In the genomic region with DNA sequence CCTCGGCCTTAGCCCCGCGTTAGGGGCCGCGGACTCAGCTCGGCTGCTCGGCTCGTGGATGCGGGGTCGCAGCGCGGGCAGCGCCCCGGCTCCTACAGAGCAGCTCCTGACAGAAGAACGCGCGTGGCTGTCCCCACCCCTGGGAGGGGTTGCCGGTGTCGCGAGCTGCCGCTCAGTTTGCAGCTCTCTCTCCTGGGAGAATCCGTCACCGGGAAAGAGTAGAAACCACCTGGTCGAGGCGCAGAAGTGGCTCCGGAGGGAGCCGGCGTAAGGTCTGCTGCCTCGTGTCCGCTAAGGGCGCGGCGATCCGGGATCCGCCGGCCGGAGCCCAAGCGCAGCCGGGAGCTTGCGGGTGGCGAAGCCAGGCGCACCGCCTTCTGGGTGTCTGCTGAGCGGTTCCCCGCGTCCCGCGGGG, we compare ENCODE assay signal across 8 mouse cellular contexts. TPM values are rescaled to one million over a fixed set of nuclear protein-coding genes. Genes with fewer than 3 reads are reported as not detected.
DNase-seq lines count a peak whose midpoint lies in the region; ATAC-seq and TF ChIP-seq lines count a peak whose summit lies in the region.

No protein-coding gene starts in this region.

- H3K27ac ChIP-seq in heart, embryonic 13.5 days (replicated peaks) = peak overlapping the region; percentile 90
- H3K27ac ChIP-seq in MEL (ENCODE audit: control insufficient read depth, low read depth, low read length) = peak overlapping the region; percentile 45
- peak overlapping the region; percentile 96 for H3K27ac ChIP-seq in forebrain, embryonic 12.5 days
- H3K27ac ChIP-seq in limb, embryonic 15.5 days = peak overlapping the region; percentile 91; the same call in 1 of the 2 replicates
- H3K27ac ChIP-seq in neural tube, embryonic 15.5 days (replicated peaks) = peak overlapping the region; percentile 93

- H3K9me3 ChIP-seq in heart, embryonic 13.5 days = no peaks in the 10 kb centered on the region
- H3K9me3 ChIP-seq in MEL (replicated peaks; ENCODE audit: insufficient read depth, low read length) = no peaks in the 10 kb centered on the region
- no peaks in the 10 kb centered on the region for H3K9me3 ChIP-seq in forebrain, embryonic 12.5 days
- H3K9me3 ChIP-seq in limb, embryonic 15.5 days = no peaks in the 10 kb centered on the region
- H3K9me3 ChIP-seq in neural tube, embryonic 15.5 days (replicated peaks) = no peaks in the 10 kb centered on the region

- peak overlapping the region; percentile 74 for H3K4me3 ChIP-seq in heart, embryonic 13.5 days
- peak overlapping the region; percentile 84 to 92 for H3K4me3 ChIP-seq in MEL (ENCODE audit: control insufficient read depth in 1 of 2, insufficient read depth in 1 of 2, low read depth in 2 of 2, low read length in 2 of 2)
- peak overlapping the region; percentile 73 for H3K4me3 ChIP-seq in forebrain, embryonic 12.5 days (replicated peaks)
- H3K4me3 ChIP-seq in limb, embryonic 15.5 days = peak overlapping the region; percentile 65
- peak overlapping the region; percentile 70 for H3K4me3 ChIP-seq in neural tube, embryonic 15.5 days (replicated peaks)

- H3K9ac ChIP-seq in heart, embryonic 13.5 days = peak overlapping the region; percentile 89
- H3K9ac ChIP-seq in MEL (ENCODE audit: control insufficient read depth, low read depth, low read length, poor library complexity, severe bottlenecking) = peak overlapping the region; percentile 81
- peak overlapping the region; percentile 77 for H3K9ac ChIP-seq in forebrain, embryonic 12.5 days
- H3K9ac ChIP-seq in limb, embryonic 15.5 days = peak overlapping the region; percentile 63
- H3K9ac ChIP-seq in neural tube, embryonic 15.5 days (replicated peaks) = peak overlapping the region; percentile 69

- H3K4me1 ChIP-seq in heart, embryonic 13.5 days = peaks cover 22% of the 10 kb centered on the region
- H3K4me1 ChIP-seq in MEL (ENCODE audit: control insufficient read depth in 1 of 2, insufficient read depth in 2 of 2, low read length in 2 of 2) = peaks cover 0 to 3% of the 10 kb centered on the region in 2 experiments; a peak in 3 of 4 replicates
- peaks cover 16% of the 10 kb centered on the region for H3K4me1 ChIP-seq in forebrain, embryonic 12.5 days
- H3K4me1 ChIP-seq in limb, embryonic 15.5 days = peaks cover 18% of the 10 kb centered on the region
- H3K4me1 ChIP-seq in neural tube, embryonic 15.5 days = peaks cover 38% of the 10 kb centered on the region

- ATAC-seq in heart, embryonic 13.5 days (ENCODE audit: extremely low read depth, insufficient number of reproducible peaks, low FRiP score, low TSS enrichment) = peak; percentile 34; the same call in 1 of the 2 replicates
- peak; percentile 59 for ATAC-seq in forebrain, embryonic 12.5 days (ENCODE audit: low FRiP score)
- peak; percentile 15; the same call in 1 of the 2 replicates for ATAC-seq in limb, embryonic 15.5 days (ENCODE audit: insufficient number of reproducible peaks, low FRiP score, low TSS enrichment, low read depth)
- ATAC-seq in neural tube, embryonic 15.5 days (ENCODE audit: low FRiP score) = peak; percentile 56

- 0% methylated on average over 48 of the region's 48 CpGs for WGBS in heart, embryonic 13.5 days
- WGBS in forebrain, embryonic 12.5 days = under 1% methylated on average over 46 of the region's 48 CpGs
- 0% methylated on average over 46 of the region's 48 CpGs for WGBS in limb, embryonic 15.5 days
- WGBS in neural tube, embryonic 15.5 days = under 1% methylated on average over 48 of the region's 48 CpGs

- no peak for TF ChIP-seq EP300 in MEL (IDR thresholded peaks at IDR 0.05; ENCODE audit: low read depth in 1 of 2, low read length in 2 of 2)

- no peaks in the 10 kb centered on the region for H3K36me3 ChIP-seq in heart, embryonic 13.5 days
- H3K36me3 ChIP-seq in MEL (ENCODE audit: control insufficient read depth in 1 of 2, insufficient read depth in 2 of 2, low read length in 2 of 2) = peaks cover 0 to 10% of the 10 kb centered on the region in 2 experiments; a peak in 1 of 4 replicates
- no peaks in the 10 kb centered on the region for H3K36me3 ChIP-seq in forebrain, embryonic 12.5 days (replicated peaks)
- no peaks in the 10 kb centered on the region for H3K36me3 ChIP-seq in limb, embryonic 15.5 days
- H3K36me3 ChIP-seq in neural tube, embryonic 15.5 days = no peaks in the 10 kb centered on the region

- peak overlapping the region; percentile 100 for H3K4me2 ChIP-seq in heart, embryonic 13.5 days
- H3K4me2 ChIP-seq in forebrain, embryonic 12.5 days = peak overlapping the region; percentile 85
- peak overlapping the region; percentile 95 for H3K4me2 ChIP-seq in limb, embryonic 15.5 days
- peak overlapping the region; percentile 77 for H3K4me2 ChIP-seq in neural tube, embryonic 15.5 days

- H3K27me3 ChIP-seq in heart, embryonic 13.5 days (replicated peaks) = peaks cover 46% of the 10 kb centered on the region
- H3K27me3 ChIP-seq in MEL (ENCODE audit: control insufficient read depth in 1 of 2, insufficient read depth in 2 of 2, low read length in 2 of 2) = no peaks in the 10 kb centered on the region
- peaks cover 43% of the 10 kb centered on the region for H3K27me3 ChIP-seq in forebrain, embryonic 12.5 days
- peaks cover 17% of the 10 kb centered on the region; the same call in 1 of the 2 replicates for H3K27me3 ChIP-seq in limb, embryonic 15.5 days
- no peaks in the 10 kb centered on the region for H3K27me3 ChIP-seq in neural tube, embryonic 15.5 days (replicated peaks)

- DNase-seq in heart, adult 18-20 months = no peak
- peak; percentile 77 for DNase-seq in MEL (ENCODE audit: low read depth, low spot score)
- DNase-seq in spleen, postnatal 36 days (ENCODE audit: low spot score in 2 of 2) = no peak
- DNase-seq in c-Kit-positive CD71-positive TER-119-positive erythroid progenitor cells, embryonic 14.5 days (ENCODE audit: low spot score) = no peak

- TF ChIP-seq RAD21 in MEL (IDR thresholded peaks at IDR 0.05; ENCODE audit: low read depth, low read length) = no peak

- no peak for TF ChIP-seq CTCF in MEL (IDR thresholded peaks at IDR 0.05 in 2 of 3, conservative IDR thresholded peaks at IDR 0.05 in 1 of 3; ENCODE audit: control insufficient read depth in 1 of 3, insufficient read depth in 1 of 3, low read depth in 2 of 3, low read length in 3 of 3, poor library complexity in 1 of 3, severe bottlenecking in 1 of 3)

- TF ChIP-seq POLR2A in MEL (IDR thresholded peaks at IDR 0.05; ENCODE audit: control insufficient read depth in 1 of 2, insufficient read depth in 1 of 2, low read depth in 1 of 2, low read length in 2 of 2, poor library complexity in 1 of 2) = no peak

- H3K79me2 ChIP-seq in MEL (ENCODE audit: control insufficient read depth, insufficient read depth, low read length, poor library complexity) = peaks cover 29% of the 10 kb centered on the region

TF ChIP-seq in MEL, 35 proteins besides CTCF, POLR2A, EP300 and RAD21:
- TF ChIP-seq KAT2A (conservative IDR thresholded peaks at IDR 0.05; ENCODE audit: low read depth, low read length) = no peak
- peak; percentile 41; the same call in 1 of the 2 replicates for TF ChIP-seq MXI1 (IDR thresholded peaks at IDR 0.05; ENCODE audit: low read depth, low read length)

RNA-seq across cellular contexts. Expression of gene Zdhhc14, which starts 0.4 kb away (rescaled TPM):
- 1.2 and 1.3 TPM in 2 replicates for polyA plus RNA-seq in heart, embryonic 13.5 days (2015; fragmentation: Nextera tagmentation; extraction: Ambion mirVana)
- 1 to 10 TPM; 4.5 to 5.7 TPM for total RNA-seq in heart, adult 18-20 months (2021)
- total RNA-seq in MEL (2012; rRNA removed) = 3.0 and 3.4 TPM in 2 replicates
- 1 to 10 TPM in 1 of 2 experiments, not detected in 1; 4.9 TPM for polyA plus RNA-seq in MEL (2012; ENCODE audit: insufficient read depth in 1 of 2, insufficient read length in 2 of 2, low read depth in 1 of 2, low replicate concordance in 2 of 2, missing spikeins in 1 of 2)
- 3.2 and 3.4 TPM in 2 replicates for polyA plus RNA-seq in forebrain, embryonic 12.5 days (2016; fragmentation: Nextera tagmentation; extraction: Ambion mirVana)
- polyA plus RNA-seq in limb, embryonic 15.5 days (2015; fragmentation: Nextera tagmentation; extraction: Ambion mirVana) = 4.4 and 5.1 TPM in 2 replicates
- polyA plus RNA-seq in neural tube, embryonic 15.5 days (2015; fragmentation: Nextera tagmentation; extraction: Ambion mirVana) = 11.3 and 13.4 TPM in 2 replicates

RNA-seq across cellular contexts. Expression of gene Tmem242, which starts 52.7 kb away (rescaled TPM):
- 117 and 122 TPM in 2 replicates for polyA plus RNA-seq in heart, embryonic 13.5 days (2015; fragmentation: Nextera tagmentation; extraction: Ambion mirVana)
- total RNA-seq in heart, adult 18-20 months (2021) = 100 to 1,000 TPM; 172 to 185 TPM
- total RNA-seq in MEL (2012; rRNA removed) = 27.0 and 28.2 TPM in 2 replicates
- 10 to 100 TPM in 1 of 2 experiments, not detected in 1; 49.2 TPM for polyA plus RNA-seq in MEL (2012; ENCODE audit: insufficient read depth in 1 of 2, insufficient read length in 2 of 2, low read depth in 1 of 2, low replicate concordance in 2 of 2, missing spikeins in 1 of 2)
- polyA plus RNA-seq in forebrain, embryonic 12.5 days (2016; fragmentation: Nextera tagmentation; extraction: Ambion mirVana) = 109 and 114 TPM in 2 replicates
- 94.6 and 116 TPM in 2 replicates for polyA plus RNA-seq in limb, embryonic 15.5 days (2015; fragmentation: Nextera tagmentation; extraction: Ambion mirVana)
- 112 and 114 TPM in 2 replicates for polyA plus RNA-seq in neural tube, embryonic 15.5 days (2015; fragmentation: Nextera tagmentation; extraction: Ambion mirVana)

Comparison
In these comparisons a context has a peak if more than half of its experiments do, and no peak if none do; other contexts are left out.
1. H3K27ac ChIP-seq: peak in every context shown above with its lines; median percentile 96 in forebrain, embryonic 12.5 days; 93 in neural tube, embryonic 15.5 days; 91 in limb, embryonic 15.5 days; 90 in heart, embryonic 13.5 days; 45 in MEL.